Mouse (Mus musculus) stomach, embryonic 16.5 days (tissue): ENCODE measurements around the gene Gng13. TPM values are rescaled to one million over a fixed set of nuclear protein-coding genes. Genes with fewer than 3 reads are reported as not detected.

ENCODE experiments used
- ATAC-seq: fragments of 200-750 bp; cut with Nextera tagmentation; 2 replicates; pipeline ENCODE4 v1.8.0; 2017; ENCODE audit warnings: moderate number of reproducible peaks, moderate TSS enrichment; ENCODE audit not compliant: insufficient read depth, low FRiP score
- H3K27ac ChIP-seq: fragments of 300-500 bp; sonication (generic); 2 replicates; pipeline ENCODE4 v1.5.1; 2014; ENCODE audit warnings: low read length
- H3K27me3 ChIP-seq: fragments of 300-500 bp; sonication (generic); 2 replicates; pipeline ENCODE4 v1.6.1; 2014; ENCODE audit warnings: low read length, control low read depth, mixed read lengths; ENCODE audit not compliant: control insufficient read depth, insufficient read depth
- H3K36me3 ChIP-seq: fragments of 300-500 bp; sonication (generic); 2 replicates; pipeline ENCODE4 v1.6.1; 2014; ENCODE audit warnings: low read length; ENCODE audit not compliant: control insufficient read depth, insufficient read depth
- H3K4me1 ChIP-seq: fragments of 300-500 bp; sonication (generic); 2 replicates; pipeline ENCODE4 v1.6.1; 2014; ENCODE audit warnings: low read length, control low read depth, mixed read lengths; ENCODE audit not compliant: control insufficient read depth, insufficient read depth
- H3K4me2 ChIP-seq: fragments of 300-500 bp; sonication (generic); 2 replicates; pipeline ENCODE4 v1.6.1; 2014; ENCODE audit warnings: low read depth, low read length, mixed read lengths
- H3K4me3 ChIP-seq: fragments of 300-500 bp; sonication (generic); replicated peaks from 2 replicates; pipeline ENCODE4 v1.5.1; 2014; ENCODE audit warnings: mild to moderate bottlenecking, low read length
- H3K9ac ChIP-seq: fragments of 300-500 bp; sonication (generic); 2 replicates; pipeline ENCODE4 v1.6.1; 2014; ENCODE audit warnings: low read length
- H3K9me3 ChIP-seq: fragments of 300-500 bp; sonication (generic); replicated peaks from 2 replicates; pipeline ENCODE4 v1.6.1; 2016; ENCODE audit warnings: low read length, control low read depth; ENCODE audit not compliant: control insufficient read depth
- WGBS: fragments of 180-500 bp; shearing (Covaris S2); extraction: QIAGEN DNeasy Blood & Tissue Kit; methylation state at CpG from one replicate; pipeline ENCODE4 v1.1.7; 2014; 5-methylcytosine and 5-hydroxymethylcytosine counted together
- polyA plus RNA-seq: library from polyadenylated mRNA; unstranded; fragments of >200 nt; fragmentation: Nextera tagmentation; extraction: Ambion mirVana; gene quantifications from 2 replicates; pipeline ENCODE4 v1.2.1, GENCODE M21; 2015

Gene Gng13
- polyA plus RNA-seq, 1 experiment from 2014 or later, result 0.85 TPM

DNA sequence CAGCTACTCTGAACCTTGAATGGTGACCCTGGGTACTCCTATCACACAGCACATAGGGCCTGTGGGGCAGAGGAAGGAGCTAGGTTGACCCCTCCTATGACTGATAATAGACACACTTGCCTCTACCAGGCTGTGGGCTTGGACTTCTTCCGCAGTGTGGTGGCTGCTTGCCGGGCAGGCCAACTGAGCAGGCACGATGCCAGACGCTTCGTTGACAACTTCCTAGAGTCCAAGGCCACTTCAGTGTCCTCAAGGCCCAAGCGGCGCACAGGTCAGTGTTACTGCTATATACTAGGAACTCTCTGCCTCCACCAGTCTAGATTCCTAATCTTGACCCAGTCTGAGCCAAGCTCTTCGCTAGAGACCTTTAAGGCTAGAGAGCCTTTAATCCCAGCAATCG is 26.9 kb downstream of the Gng13 start:
- no peak overlapping the region for H3K4me2 ChIP-seq
- 89% methylated on average over 9 of the region's 9 CpGs for WGBS
- no peaks in the 10 kb centered on the region for H3K27me3 ChIP-seq
- H3K4me3 ChIP-seq, result no peak overlapping the region
- no peak for ATAC-seq
- H3K9ac ChIP-seq, result no peak overlapping the region
- no peaks in the 10 kb centered on the region for H3K9me3 ChIP-seq
- H3K4me1 ChIP-seq, result no peaks in the 10 kb centered on the region
- H3K36me3 ChIP-seq, result no peaks in the 10 kb centered on the region
- no peak overlapping the region for H3K27ac ChIP-seq

DNA sequence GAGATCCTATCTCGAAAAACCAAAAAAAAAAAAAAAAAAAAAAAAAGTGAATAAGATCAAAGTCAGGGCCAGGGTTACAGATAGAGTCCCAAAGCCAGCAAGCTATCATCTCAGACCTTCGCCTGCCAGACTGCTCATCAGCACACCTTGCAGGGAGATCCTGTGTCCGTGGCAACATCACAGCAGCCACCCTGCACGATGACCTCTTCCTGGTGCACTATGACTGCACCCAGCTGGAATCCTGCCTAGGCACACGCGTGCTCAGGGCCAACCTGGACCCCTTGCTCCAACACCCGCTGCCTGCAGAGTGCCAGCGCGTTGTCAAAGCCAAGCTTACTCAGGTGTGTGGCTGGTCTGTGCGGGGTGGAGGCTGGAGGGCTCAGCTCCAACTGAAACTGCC is 27.3 kb downstream of the Gng13 start:
- no peaks in the 10 kb centered on the region for H3K9me3 ChIP-seq
- WGBS, result 73% methylated on average over 10 of the region's 10 CpGs
- ATAC-seq, result no peak
- H3K27ac ChIP-seq, result no peak overlapping the region
- no peaks in the 10 kb centered on the region for H3K36me3 ChIP-seq
- H3K4me3 ChIP-seq, result no peak overlapping the region
- H3K4me1 ChIP-seq, result no peaks in the 10 kb centered on the region
- H3K4me2 ChIP-seq, result no peak overlapping the region
- no peak overlapping the region for H3K9ac ChIP-seq
- H3K27me3 ChIP-seq, result no peaks in the 10 kb centered on the region

DNA sequence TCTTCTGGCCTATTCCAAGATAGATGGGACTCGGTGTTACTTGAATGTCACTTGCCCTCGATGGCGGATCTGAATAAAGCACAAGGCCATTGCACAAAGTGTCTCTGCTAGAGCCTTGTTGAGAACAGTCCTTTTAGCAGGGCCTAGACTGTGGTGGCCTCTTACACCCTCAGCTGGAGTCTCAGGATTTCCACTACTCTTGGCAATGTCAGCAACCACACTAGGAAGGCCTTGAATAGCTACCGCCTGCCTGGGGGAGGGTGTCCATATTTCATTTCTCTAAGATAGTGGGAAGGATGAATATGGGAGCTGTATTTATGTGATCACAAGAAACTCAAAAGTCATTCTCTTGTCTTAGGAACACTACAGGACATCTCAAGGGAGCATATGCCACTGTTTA is 31.3 kb downstream of the Gng13 start:
- Histone ChIP-seq H3K9ac (no peak overlapping the region), H3K4me1 (peaks cover 6% of the 10 kb centered on the region), H3K36me3 (no peaks in the 10 kb centered on the region), H3K4me2 (no peak overlapping the region), H3K27me3 (no peaks in the 10 kb centered on the region), H3K27ac (no peak overlapping the region), H3K4me3 (no peak overlapping the region), H3K9me3 (no peaks in the 10 kb centered on the region)
- WGBS, result 83% methylated on average over 4 of the region's 4 CpGs
- no peak for ATAC-seq

DNA sequence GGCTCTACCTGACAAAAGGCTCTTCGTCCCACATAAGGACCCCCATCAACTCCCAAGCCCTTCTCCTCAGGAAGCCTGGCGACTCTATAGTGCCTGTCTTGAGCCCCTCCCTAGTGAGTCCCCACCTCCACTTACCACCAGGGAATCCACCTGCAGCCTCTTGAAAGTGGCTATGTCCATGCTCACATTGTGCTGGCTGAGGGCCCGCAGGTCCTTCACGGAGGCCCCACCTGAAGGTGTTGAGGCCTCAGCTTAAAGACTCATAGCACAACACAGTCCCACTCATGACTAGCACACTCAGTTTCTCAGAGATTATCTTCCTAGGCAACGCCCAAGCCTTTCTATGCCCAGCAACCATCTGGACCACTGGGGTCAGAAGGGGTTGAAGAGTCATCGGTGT is 32.3 kb downstream of the Gng13 start:
- H3K27me3 ChIP-seq, result no peaks in the 10 kb centered on the region
- ATAC-seq, result no peak
- H3K27ac ChIP-seq, result no peak overlapping the region
- H3K9me3 ChIP-seq, result no peaks in the 10 kb centered on the region
- WGBS, result 79% methylated on average over 6 of the region's 6 CpGs
- H3K9ac ChIP-seq, result no peak overlapping the region
- no peak overlapping the region for H3K4me2 ChIP-seq
- H3K4me3 ChIP-seq, result no peak overlapping the region
- peaks cover 6% of the 10 kb centered on the region for H3K4me1 ChIP-seq
- H3K36me3 ChIP-seq, result no peaks in the 10 kb centered on the region

DNA sequence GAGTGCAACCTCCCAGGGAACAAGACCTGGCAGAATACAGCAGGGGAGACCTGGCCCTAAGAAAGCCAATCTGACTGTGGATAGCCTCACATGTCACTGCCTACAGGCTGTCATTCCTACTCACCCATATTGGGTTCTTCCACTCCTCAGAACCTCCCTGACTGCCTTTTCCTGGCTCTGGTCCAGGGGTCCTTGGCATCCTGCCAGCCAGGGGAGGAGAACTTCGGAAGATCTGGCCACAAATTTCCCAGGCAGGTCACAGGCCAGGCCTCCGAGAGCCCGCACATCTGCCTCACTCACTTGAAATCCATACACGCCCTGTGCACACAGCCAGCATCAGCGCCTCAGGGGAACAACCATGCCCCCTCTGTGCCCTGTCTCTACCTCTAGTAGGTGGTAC is 34.5 kb downstream of the Gng13 start:
- no peak overlapping the region for H3K27ac ChIP-seq
- H3K4me2 ChIP-seq, result no peak overlapping the region
- H3K36me3 ChIP-seq, result no peaks in the 10 kb centered on the region
- ATAC-seq, result no peak
- no peaks in the 10 kb centered on the region for H3K9me3 ChIP-seq
- 27% methylated on average over 5 of the region's 5 CpGs for WGBS
- peaks cover 9% of the 10 kb centered on the region for H3K4me1 ChIP-seq
- H3K27me3 ChIP-seq, result no peaks in the 10 kb centered on the region
- no peak overlapping the region for H3K4me3 ChIP-seq
- 0 out of 2 replicates have a peak overlapping the region, but pooled peaks have one; percentile 31 for H3K9ac ChIP-seq

DNA sequence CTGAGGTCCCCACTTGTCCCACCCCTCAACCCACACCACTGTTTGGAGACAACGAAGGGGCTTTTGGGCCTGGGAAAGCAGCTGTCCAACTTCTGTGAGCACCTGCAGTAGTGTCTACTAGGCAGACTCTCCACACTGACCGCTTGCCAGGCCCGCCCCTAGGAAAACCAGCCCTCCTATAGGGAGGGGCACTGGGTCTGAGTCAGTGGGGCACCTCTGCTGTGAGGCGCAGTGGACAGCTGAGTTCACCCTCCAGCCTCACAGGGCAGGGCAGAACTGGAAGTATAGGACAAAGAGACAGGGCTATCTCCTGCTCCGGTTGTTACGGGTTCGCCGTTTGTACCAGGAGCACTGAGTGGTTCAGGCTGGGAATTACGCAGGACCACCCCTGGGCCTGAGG is 37.3 kb downstream of the Gng13 start, which contains the start of gene Msln:
Gene Msln, minus strand, starts transcription at position 138 of the 400 bp plus-strand sequence.
- peak within 1 kb of the TSS; percentile 24; the same call in 1 of the 2 replicates for H3K27ac ChIP-seq
- H3K9ac ChIP-seq, result 0 out of 2 replicates have a peak within 1 kb of the TSS, but pooled peaks have one; percentile 35
- no peaks in the 10 kb centered on the region for H3K27me3 ChIP-seq
- H3K4me3 ChIP-seq, result peak within 1 kb of the TSS; percentile 10; the same call in 1 of the 2 replicates
- no peaks in the 10 kb centered on the region for H3K36me3 ChIP-seq
- peak within 1 kb of the TSS; percentile 19 for H3K4me2 ChIP-seq
- H3K9me3 ChIP-seq, result no peaks in the 10 kb centered on the region
- peaks cover 9% of the 10 kb centered on the region for H3K4me1 ChIP-seq
- ATAC-seq, result peak; percentile 55; the same call in 1 of the 2 replicates
- whole genome bisulfite sequencing, result 70% methylated on average over 9 of the region's 9 CpGs

DNA sequence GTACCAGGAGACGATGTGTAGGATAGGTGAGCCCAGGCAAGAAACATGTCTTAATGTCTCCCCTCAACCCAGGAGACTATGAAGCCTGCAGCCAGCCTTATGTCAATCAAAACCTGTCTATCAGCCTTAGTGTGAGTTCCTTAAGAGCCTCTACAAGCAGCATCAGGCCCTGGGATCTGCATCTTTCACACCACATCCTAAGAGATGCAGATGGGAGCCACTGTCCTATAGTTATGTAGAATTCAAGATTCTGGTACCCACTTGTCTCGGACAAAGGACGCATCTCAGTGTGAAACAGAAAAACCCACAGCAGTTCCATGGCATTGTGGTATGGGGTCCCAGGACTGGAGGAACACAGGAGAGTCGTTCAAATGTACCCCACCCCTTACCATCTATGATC is 38.1 kb downstream of the Gng13 start:
- no peak for ATAC-seq
- H3K9ac ChIP-seq, result peak overlapping the region; percentile 35
- whole genome bisulfite sequencing, result 68% methylated on average over 4 of the region's 4 CpGs
- H3K27me3 ChIP-seq, result no peaks in the 10 kb centered on the region
- H3K9me3 ChIP-seq, result no peaks in the 10 kb centered on the region
- H3K27ac ChIP-seq, result peak overlapping the region; percentile 66; the same call in 1 of the 2 replicates
- no peak overlapping the region for H3K4me3 ChIP-seq
- H3K4me2 ChIP-seq, result no peak overlapping the region
- H3K4me1 ChIP-seq, result peaks cover 9% of the 10 kb centered on the region
- no peaks in the 10 kb centered on the region for H3K36me3 ChIP-seq

DNA sequence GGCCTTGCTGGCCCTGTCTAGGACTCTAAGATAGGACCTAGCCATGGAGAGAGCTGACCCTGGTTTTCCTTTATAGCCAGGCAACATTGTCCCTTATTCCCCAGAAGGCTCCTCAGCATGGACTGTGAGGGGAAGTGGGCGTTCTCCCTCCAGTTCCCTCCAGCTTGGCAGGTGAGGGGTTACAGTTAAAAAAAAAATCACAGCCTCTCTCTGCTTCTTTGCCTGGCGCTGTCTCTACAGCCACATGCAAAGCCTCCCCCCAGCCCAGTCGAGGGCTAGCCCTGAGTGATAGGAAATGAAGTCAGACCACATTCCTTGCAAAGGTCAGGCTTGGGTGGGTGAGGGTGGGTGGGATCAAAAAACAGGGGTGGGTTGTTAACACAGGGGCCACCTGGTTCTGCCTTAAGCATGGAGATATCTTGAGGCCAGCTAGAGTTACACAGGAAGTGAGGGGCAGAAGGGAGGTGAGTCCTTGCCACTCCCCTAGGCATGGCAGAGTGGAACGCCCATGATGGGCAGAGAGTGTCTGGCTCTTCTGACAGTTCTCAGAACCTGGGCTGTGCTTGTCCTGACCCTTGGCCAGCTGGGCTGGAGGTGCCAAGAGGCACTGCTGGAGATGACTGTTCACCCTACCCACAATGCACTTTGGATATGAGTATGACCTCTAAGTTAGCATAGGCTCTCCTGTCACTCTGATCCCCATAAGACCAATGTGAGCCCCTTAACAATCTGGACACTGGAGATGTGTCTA is 38.8 kb downstream of the Gng13 start:
- H3K4me3 ChIP-seq, result no peak overlapping the region
- peaks cover 9% of the 10 kb centered on the region for H3K4me1 ChIP-seq
- H3K36me3 ChIP-seq, result no peaks in the 10 kb centered on the region
- ATAC-seq, result peak; percentile 77; the same call in 1 of the 2 replicates
- no peaks in the 10 kb centered on the region for H3K27me3 ChIP-seq
- peak overlapping the region; percentile 35 for H3K9ac ChIP-seq
- peak overlapping the region; percentile 66 for H3K27ac ChIP-seq
- H3K9me3 ChIP-seq, result no peaks in the 10 kb centered on the region
- H3K4me2 ChIP-seq, result no peak overlapping the region
- WGBS, result 18% methylated on average over 4 of the region's 4 CpGs

DNA sequence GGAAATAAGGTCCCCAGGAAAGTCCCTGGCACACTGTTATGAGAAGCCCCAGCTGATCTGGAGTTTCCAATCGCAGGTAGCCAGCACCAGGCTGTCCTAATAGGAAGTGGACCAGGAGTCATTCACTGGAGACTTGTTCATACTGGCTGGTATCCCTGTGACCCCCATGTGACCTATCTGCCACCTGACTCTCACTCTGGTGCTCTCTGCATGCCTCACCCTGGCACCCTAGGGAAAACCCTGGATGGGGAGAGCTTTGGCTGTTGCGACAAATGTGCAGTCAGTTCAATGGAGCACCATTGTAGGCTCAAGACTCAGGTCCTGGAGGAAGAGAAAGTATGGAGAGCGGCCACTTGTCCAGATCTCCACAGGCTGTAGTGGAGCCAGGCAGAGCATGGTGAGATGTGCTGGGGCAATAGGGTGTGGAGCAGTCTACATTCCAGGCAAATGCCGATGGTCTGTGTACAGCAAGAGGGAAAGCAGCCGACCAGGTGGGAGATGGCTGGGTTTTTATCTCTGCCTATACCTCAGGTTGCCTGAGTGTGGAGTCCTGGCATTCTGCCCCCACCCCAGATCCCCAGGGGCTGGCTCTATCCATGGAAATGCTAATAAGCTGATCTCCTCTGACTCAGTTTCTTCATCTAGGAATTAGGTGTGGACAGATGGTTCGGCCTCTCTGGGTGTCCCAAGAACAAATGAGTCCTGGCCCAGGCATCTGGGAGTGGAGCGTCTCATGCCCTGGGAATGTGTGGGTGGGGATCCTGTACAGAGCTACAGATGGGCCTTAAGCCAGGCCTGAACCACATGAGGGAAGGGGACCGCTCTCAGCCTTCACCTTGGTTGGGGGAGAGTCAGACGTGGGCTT is 39.6 kb downstream of the Gng13 start:
- Histone ChIP-seq H3K27ac (peak overlapping the region; percentile 52), H3K9me3 (no peaks in the 10 kb centered on the region), H3K36me3 (no peaks in the 10 kb centered on the region), H3K4me2 (no peak overlapping the region), H3K4me1 (peaks cover 4% of the 10 kb centered on the region; the same call in 1 of the 2 replicates), H3K27me3 (no peaks in the 10 kb centered on the region), H3K9ac (no peak overlapping the region), H3K4me3 (no peak overlapping the region)
- 62% methylated on average over 9 of the region's 9 CpGs for WGBS
- peak; percentile 51; the same call in 1 of the 2 replicates for ATAC-seq
